Mouse (Mus musculus): ENCODE measurements at regions not wholly inside any gene's neighbourhood (a gene's known extent, or its start where the extent isn't known, plus 50 kb on each side); places are given as distances from the start of the nearest gene placed in this dataset.
"Not testable (repeated sequence)": the region's sequence is repeated elsewhere in the genome, so short reads cannot be mapped to it uniquely, and the experiment has no call there.

DNA sequence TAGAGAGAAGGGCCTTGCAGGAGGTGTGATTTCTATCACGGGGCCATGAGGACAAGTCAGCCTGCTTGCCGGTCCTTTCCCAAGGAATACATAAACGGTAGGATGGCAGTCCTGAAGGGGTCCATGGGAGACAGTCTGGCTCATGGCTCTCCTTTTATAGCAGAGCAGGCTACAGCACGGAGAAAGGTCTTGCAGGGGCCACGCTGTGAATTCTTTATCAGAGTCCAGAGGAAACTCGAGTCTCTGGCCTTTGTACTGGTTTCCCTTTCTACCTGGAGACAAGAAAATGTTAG lies 1984.0 kb downstream of the 4930444P10Rik start:
- H3K4me1 ChIP-seq (ENCODE audit: control insufficient read depth, insufficient read depth, low read length) = no peaks in the 10 kb centered on the region
- no peak overlapping the region for H3K27ac ChIP-seq (ENCODE audit: insufficient read depth, low read length)
- TF ChIP-seq CTCF (IDR thresholded peaks at IDR 0.05; ENCODE audit: borderline replicate concordance, insufficient read depth, low read length) (no peak), POLR2A (IDR thresholded peaks at IDR 0.05; ENCODE audit: low read depth, low read length) (no peak)
- no peak overlapping the region for H3K4me3 ChIP-seq (ENCODE audit: insufficient read depth, low read length)

DNA sequence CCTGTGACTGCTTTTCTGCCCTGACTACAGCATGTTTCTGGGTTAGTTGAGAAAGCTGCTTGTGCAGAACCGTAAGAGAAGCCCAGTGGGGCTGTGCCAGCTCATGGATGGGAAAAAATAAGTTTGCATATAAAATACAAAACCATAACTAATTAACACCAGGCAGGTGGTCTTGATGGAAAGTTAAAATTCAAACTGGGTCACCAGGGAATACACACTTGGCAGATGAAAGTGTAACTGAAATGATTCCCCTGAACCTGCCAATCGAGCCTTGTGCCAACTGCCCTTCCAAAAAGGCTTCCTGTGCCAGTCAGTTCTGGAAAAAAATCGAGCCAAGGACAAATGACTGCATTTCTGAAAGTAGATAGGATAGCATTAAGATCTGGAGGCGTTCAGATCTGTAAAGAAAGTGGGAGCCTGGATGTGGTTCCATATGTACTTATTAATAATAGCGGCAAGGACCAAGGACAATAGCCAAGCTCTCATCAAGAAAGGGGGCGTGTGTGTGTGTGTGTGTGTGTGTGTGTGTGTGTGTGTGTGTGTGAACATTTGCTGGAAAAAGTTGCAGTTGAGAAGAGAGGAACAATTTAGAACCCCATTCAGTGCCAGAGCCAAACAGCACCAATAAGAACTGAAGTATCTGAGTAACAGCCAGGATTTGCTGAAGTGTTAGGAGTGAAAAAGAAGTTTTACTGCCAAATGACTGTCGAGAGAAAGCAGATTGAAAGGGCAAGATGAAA lies 1984.5 kb downstream of the 4930444P10Rik start:
- H3K4me3 ChIP-seq (ENCODE audit: insufficient read depth, low read length) = no peak overlapping the region
- no peaks in the 10 kb centered on the region for H3K4me1 ChIP-seq (ENCODE audit: control insufficient read depth, insufficient read depth, low read length)
- no peak for TF ChIP-seq CTCF (IDR thresholded peaks at IDR 0.05; ENCODE audit: borderline replicate concordance, insufficient read depth, low read length)
- no peak for TF ChIP-seq POLR2A (IDR thresholded peaks at IDR 0.05; ENCODE audit: low read depth, low read length)
- H3K27ac ChIP-seq (ENCODE audit: insufficient read depth, low read length) = no peak overlapping the region

DNA sequence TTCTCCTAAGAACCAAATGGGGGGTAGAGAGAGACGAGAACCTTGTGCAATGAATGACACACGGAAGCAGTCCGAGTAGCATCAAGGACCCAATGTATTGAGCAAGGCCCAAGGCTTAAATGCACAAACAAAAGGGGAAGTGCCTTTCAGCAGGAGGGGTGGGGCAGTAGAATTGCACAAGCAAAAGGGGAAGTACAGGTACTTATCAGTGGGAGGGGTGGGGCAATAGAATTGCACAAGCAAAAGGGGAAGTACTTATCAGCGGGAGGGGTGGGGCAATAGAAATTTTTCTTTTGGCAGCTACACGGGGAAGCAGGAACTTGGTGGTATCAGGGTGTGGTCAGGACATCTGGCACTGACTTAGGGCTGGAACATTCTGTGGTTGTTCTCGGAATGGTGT lies 1987.6 kb downstream of the 4930444P10Rik start:
- not testable (repeated sequence) for H3K4me1 ChIP-seq (ENCODE audit: control insufficient read depth, insufficient read depth, low read length)

DNA sequence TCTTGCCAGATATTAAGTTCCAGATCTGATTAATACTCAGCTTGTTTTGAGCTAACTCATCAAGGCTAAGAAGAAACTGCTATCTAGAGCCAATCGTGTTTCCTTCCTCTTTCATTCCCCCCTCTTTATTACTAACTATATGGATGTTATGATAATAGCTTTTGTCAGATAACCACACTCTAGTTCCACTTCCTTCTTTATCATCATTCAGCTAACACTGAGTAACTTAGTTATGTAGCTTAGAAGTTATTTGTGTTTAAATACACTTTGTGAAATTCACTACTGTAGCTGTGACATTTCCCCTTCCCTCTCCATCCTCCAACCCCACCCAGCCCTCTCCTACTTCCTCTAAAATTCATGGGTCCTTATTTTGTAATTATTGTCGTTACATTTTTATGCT lies 1988.6 kb downstream of the 4930444P10Rik start:
- H3K27ac ChIP-seq (ENCODE audit: insufficient read depth, low read length) = no peak overlapping the region
- no peak for TF ChIP-seq CTCF (IDR thresholded peaks at IDR 0.05; ENCODE audit: borderline replicate concordance, insufficient read depth, low read length)
- TF ChIP-seq POLR2A (IDR thresholded peaks at IDR 0.05; ENCODE audit: low read depth, low read length) = no peak
- no peak overlapping the region for H3K4me3 ChIP-seq (ENCODE audit: insufficient read depth, low read length)
- no peaks in the 10 kb centered on the region for H3K4me1 ChIP-seq (ENCODE audit: control insufficient read depth, insufficient read depth, low read length)

More for the DNA sequence above, 1987.6 kb downstream of the 4930444P10Rik start:
- H3K27ac ChIP-seq (ENCODE audit: insufficient read depth, low read length); H3K4me3 ChIP-seq (ENCODE audit: insufficient read depth, low read length): not testable (repeated sequence)

DNA sequence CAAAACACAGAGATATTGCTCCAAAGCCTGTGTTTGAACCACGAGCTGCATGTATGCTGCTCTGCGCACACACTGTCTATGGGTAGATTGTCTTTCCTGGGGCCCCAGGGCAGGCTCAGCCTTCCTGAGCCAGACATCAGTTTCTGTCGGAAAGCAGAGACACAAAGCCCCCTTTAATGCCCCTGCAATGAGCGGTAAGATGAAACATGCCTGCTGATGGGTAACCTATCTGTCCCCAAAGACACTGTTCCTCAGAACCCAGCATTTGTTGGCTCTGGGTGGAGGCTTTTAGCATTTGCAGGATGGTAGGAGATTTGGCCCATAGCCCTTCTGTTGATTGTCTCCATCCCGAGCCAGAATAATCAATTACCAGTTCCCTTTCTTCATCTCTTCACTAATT lies 1994.1 kb downstream of the 4930444P10Rik start:
- Histone ChIP-seq H3K27ac (ENCODE audit: insufficient read depth, low read length) (no peak overlapping the region), H3K4me1 (ENCODE audit: control insufficient read depth, insufficient read depth, low read length) (no peaks in the 10 kb centered on the region), H3K4me3 (ENCODE audit: insufficient read depth, low read length) (no peak overlapping the region)
- TF ChIP-seq POLR2A (IDR thresholded peaks at IDR 0.05; ENCODE audit: low read depth, low read length) (no peak), CTCF (IDR thresholded peaks at IDR 0.05; ENCODE audit: borderline replicate concordance, insufficient read depth, low read length) (no peak)

DNA sequence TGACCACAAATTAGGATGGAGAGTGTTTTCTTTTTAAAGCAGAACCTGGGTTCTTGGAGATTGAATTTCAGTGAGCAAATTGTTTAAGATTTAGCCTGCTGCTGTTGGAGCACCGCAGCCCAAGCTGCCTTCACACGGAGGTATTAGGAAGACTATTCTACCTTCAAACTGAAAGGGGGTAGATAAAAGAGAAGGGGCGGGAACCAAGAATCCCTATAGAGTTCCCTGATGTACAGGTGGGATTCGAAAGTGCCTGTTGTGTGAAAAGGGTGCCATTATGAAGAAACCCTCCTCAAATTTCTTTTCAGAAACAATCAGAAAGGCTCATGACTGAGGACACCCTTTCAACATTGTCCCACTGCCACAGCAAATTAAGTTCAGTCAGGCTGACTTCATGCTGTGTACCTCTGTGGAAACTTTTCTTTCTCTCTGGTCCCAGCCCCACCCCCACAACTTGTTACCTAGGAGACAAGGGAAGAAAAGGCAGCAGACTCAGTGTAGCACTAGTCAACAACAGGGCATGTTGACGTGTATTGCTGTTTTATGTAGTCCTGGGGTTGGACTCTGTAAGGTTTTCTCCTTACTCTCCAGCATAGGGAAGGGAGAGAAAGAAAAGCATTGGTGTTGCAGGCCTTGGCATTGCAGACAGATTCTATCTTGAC lies 1995.4 kb downstream of the 4930444P10Rik start:
- no peaks in the 10 kb centered on the region for H3K4me1 ChIP-seq (ENCODE audit: control insufficient read depth, insufficient read depth, low read length)
- TF ChIP-seq POLR2A (IDR thresholded peaks at IDR 0.05; ENCODE audit: low read depth, low read length) (no peak), CTCF (IDR thresholded peaks at IDR 0.05; ENCODE audit: borderline replicate concordance, insufficient read depth, low read length) (no peak)

DNA sequence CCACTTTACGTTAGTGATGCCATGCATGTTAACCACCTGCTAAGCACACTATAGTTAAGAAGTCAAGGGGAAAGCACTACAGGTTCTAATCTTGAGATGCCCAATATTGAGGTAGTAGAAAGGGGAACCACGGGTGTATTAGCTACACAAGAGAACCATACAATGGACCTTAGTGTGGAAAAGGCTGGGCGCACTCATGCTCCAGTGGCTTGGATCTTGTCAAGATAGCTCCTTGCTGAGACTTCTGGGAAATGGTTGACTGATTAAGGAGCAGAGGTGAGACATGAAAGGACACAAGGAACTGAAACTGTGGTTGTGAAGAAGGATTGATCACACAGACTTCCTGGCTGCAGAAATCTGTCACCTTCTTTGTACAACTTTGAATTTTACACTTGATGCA lies 2028.3 kb downstream of the 4930444P10Rik start:
- Histone ChIP-seq H3K4me1 (ENCODE audit: control insufficient read depth, insufficient read depth, low read length) (no peaks in the 10 kb centered on the region), H3K27ac (ENCODE audit: insufficient read depth, low read length) (no peak overlapping the region), H3K4me3 (ENCODE audit: insufficient read depth, low read length) (no peak overlapping the region)
- no peak for TF ChIP-seq CTCF (IDR thresholded peaks at IDR 0.05; ENCODE audit: borderline replicate concordance, insufficient read depth, low read length)
- no peak for TF ChIP-seq POLR2A (IDR thresholded peaks at IDR 0.05; ENCODE audit: low read depth, low read length)

More for the DNA sequence above, 1995.4 kb downstream of the 4930444P10Rik start:
- no peak overlapping the region for H3K4me3 ChIP-seq (ENCODE audit: insufficient read depth, low read length)
- H3K27ac ChIP-seq (ENCODE audit: insufficient read depth, low read length) = no peak overlapping the region

DNA sequence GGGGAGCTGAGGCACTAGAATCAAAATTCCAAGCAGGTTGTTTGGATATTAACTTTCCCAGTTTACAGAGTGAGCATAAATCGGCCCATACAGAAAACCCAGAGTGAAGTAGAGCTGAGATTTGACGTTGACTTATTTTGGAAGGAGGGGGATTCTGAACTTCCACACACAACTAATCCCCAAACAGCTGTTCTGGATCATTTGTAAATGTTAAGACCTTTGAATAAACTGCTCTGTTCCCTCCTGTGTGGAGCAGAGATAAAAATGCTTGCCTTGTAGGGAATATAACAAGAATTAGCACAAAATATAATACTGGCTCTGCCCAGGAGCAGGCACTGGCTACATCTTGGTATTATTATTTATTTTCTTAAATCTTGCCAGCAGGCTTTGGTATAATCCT lies 2057.0 kb downstream of the 4930444P10Rik start:
- H3K27ac ChIP-seq (ENCODE audit: insufficient read depth, low read length) = no peak overlapping the region
- no peaks in the 10 kb centered on the region for H3K4me1 ChIP-seq (ENCODE audit: control insufficient read depth, insufficient read depth, low read length)
- no peak overlapping the region for H3K4me3 ChIP-seq (ENCODE audit: insufficient read depth, low read length)
- TF ChIP-seq POLR2A (IDR thresholded peaks at IDR 0.05; ENCODE audit: low read depth, low read length) = no peak
- no peak for TF ChIP-seq CTCF (IDR thresholded peaks at IDR 0.05; ENCODE audit: borderline replicate concordance, insufficient read depth, low read length)

DNA sequence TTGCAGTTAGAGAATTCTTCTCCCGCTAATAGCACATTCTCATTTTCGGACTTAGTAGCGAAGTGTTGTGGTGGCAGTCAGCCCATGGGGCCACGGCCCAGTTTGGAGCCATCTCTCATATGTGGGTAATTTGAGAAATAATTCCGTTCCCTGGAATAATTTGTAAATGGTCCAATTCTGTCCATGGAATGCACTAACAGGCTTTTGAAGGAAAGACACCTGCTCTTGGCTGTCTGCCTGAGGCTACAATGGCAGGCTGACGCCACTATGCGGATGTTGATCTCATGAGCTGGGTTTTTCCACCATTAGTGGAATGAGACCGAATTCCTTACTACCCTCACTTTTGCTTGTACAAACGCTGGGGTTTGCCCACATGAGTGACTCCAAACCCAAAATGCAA lies 2081.6 kb downstream of the 4930444P10Rik start:
- H3K4me3 ChIP-seq (ENCODE audit: insufficient read depth, low read length) = no peak overlapping the region
- H3K27ac ChIP-seq (ENCODE audit: insufficient read depth, low read length) = no peak overlapping the region
- TF ChIP-seq CTCF (IDR thresholded peaks at IDR 0.05; ENCODE audit: borderline replicate concordance, insufficient read depth, low read length) (no peak), POLR2A (IDR thresholded peaks at IDR 0.05; ENCODE audit: low read depth, low read length) (no peak)
- peaks cover 3% of the 10 kb centered on the region; the same call in 1 of the 2 replicates for H3K4me1 ChIP-seq (ENCODE audit: control insufficient read depth, insufficient read depth, low read length)

DNA sequence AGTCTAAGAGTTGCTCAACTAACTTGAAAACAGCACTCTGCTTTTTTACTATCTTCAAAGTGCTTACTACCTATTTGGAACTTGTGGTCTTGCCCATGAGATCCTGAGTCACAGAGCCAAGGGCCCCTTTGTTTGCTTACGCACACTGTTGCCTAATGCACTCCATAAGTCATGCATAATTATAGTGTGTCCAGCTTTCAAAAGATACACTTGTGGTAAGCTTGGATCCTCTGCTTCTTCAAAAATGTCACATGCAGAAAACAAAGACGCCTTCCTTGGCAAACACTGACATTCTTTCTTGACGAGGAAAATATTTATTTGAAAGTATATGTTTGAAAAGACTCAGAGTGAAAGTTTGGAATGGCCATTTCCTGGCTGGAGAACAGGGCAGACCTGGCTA lies 2082.3 kb downstream of the 4930444P10Rik start:
- no peak overlapping the region for H3K27ac ChIP-seq (ENCODE audit: insufficient read depth, low read length)
- peaks cover 3% of the 10 kb centered on the region; the same call in 1 of the 2 replicates for H3K4me1 ChIP-seq (ENCODE audit: control insufficient read depth, insufficient read depth, low read length)
- no peak for TF ChIP-seq CTCF (IDR thresholded peaks at IDR 0.05; ENCODE audit: borderline replicate concordance, insufficient read depth, low read length)
- no peak for TF ChIP-seq POLR2A (IDR thresholded peaks at IDR 0.05; ENCODE audit: low read depth, low read length)
- H3K4me3 ChIP-seq (ENCODE audit: insufficient read depth, low read length) = no peak overlapping the region

All from embryonic fibroblast, embryonic 13.5 days (primary cell).